Mouse (Mus musculus) left cerebral cortex, adult 2 months (tissue): ENCODE results near the gene Usp34. TPM values are rescaled to one million over a fixed set of nuclear protein-coding genes. Genes with fewer than 3 reads are reported as not detected.
"Not testable (repeated sequence)": the region's sequence is repeated elsewhere in the genome, so short reads cannot be mapped to it uniquely, and the experiment has no call there.

Experiments
- DNase-seq, 2 experiments: peaks; one replicate each; pipeline ENCODE4 v3.0.0; 2021 to 2022; ENCODE audit warnings: low spot score in 2 of 2, mixed read lengths in 1 of 2; ENCODE audit errors: extremely low spot score in 1 of 2
- H3K27ac ChIP-seq: fragments of 200-600 bp; 2 replicates; pipeline ENCODE4 v1.8.1; 2022
- H3K4me3 ChIP-seq: fragments of 200-600 bp; 2 replicates; pipeline ENCODE4 v1.8.1; 2022
- CTCF ChIP-seq: fragments of 200-600 bp; IDR thresholded peaks from 2 replicates; pipeline ENCODE4 v1.8.1; 2022; ENCODE audit warnings: antibody characterized with exemption, mild to moderate bottlenecking, moderate library complexity
- intact Hi-C: fragments of 180-260 bp; cut with DNase I; formaldehyde crosslinking; loops from one replicate; pipeline ENCODE4 v1.15.1; 2025
- total RNA-seq, 2 experiments: library from RNA; stranded (reverse); gene quantifications; 2 replicates each; pipeline ENCODE4 v1.2.3; 2021

Gene Usp34
- total RNA-seq, 2 experiments from 2014 or later: 98.6 to 102 TPM

DNA sequence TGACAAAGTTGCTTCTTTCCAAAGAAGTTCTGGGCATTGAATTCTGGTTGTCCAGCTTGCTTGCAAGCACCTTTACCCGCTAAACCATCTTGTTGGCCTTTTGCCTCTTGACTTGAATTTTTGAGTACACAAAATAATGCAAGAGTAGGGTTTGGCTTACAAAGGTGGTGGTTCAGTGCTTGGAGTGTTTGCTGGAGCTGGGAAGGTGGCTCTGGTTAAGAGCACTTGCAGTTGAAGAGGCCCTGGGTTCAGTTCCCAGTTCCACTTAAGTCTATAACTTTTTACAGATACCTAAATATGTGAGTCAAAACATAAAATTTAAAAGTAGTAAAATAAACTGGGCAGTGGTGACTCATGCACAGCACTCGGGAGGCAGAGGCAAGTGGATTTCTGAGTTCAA lies 8.4 kb upstream of the Usp34 start:
- H3K27ac ChIP-seq: no peak overlapping the region
- no peak for TF ChIP-seq CTCF
- intact Hi-C loops: no loop called here
- no peak overlapping the region for H3K4me3 ChIP-seq
- DNase-seq: no peak

DNA sequence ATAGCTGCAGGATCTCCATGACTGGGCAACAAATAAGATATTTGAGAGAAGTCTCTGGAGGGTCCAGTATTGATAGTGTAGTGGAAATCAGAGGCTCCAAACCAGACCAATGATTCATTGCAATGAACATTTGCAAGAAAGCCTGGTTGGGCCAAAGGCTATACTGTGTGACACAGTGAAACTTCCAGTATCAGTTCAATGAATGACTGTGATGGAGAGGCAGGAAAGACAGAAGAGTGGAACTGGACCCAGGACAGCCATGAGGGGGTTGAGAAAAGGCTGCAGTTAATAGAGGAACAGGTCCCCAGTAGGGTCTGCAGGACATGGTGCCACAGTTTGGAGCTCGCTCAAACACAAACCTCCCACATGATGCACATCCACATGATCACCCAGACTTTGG lies 6.8 kb upstream of the Usp34 start:
- DNase-seq: no peak
- Histone ChIP-seq H3K4me3 (no peak overlapping the region), H3K27ac (no peak overlapping the region)
- intact Hi-C loops: no loop called here
- no peak for TF ChIP-seq CTCF

DNA sequence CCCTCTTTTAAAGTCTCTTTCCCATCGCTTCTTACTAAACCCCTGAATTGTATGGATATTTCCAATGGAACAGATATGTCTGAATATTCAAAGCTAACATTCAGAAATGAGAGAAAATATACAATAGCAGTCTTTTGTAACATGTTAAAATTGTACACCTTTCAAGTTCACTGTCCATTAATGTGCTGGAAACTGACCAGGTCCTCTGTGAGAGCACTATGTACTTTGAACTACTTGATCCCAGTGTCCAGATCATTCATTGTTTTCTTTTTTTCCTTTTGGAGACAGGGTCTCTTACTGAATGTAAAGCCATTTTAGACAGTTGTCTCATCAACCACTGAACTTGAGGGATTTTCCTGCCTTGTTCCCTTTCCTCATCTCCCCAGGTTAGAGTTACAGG lies 3.6 kb upstream of the Usp34 start:
- intact Hi-C loops: no loop called here
- no peak overlapping the region for H3K27ac ChIP-seq
- DNase-seq: no peak
- no peak for TF ChIP-seq CTCF
- no peak overlapping the region for H3K4me3 ChIP-seq

DNA sequence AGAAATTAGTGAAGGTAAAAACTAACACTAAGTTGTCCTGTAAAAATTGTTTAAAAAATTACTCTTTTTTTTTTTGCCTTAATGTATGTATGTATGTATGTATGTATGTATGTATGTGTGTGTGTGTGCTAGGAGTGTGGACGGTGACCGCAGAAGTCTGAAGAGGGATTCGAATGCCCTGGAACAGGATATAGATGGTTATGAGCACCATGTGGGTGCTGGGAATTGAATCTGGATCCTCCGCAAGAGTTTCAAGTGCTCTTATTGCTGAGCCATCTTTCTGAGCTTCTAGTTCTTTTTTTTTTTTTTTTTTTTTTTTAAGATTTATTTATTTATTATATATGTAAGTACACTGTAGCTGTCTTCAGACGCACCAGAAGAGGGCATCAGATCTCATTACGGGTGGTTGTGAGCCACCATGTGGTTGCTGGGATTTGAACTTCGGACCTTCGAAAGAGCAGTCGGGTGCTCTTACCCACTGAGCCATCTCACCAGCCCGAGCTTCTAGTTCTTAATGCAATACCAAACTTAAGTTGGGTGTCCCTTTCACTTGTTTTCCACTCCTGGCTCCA lies 1.5 kb upstream of the Usp34 start:
- intact Hi-C loops: loop anchor here (5.0 kb wide), 1 partner anchor 327 kb away; the partner anchor contains the start of gene 0610010F05Rik
- peak; percentile 16 for TF ChIP-seq CTCF
- DNase-seq: not testable (repeated sequence)
- Histone ChIP-seq H3K4me3 (peak overlapping the region; percentile 92), H3K27ac (peak overlapping the region; percentile 99)

DNA sequence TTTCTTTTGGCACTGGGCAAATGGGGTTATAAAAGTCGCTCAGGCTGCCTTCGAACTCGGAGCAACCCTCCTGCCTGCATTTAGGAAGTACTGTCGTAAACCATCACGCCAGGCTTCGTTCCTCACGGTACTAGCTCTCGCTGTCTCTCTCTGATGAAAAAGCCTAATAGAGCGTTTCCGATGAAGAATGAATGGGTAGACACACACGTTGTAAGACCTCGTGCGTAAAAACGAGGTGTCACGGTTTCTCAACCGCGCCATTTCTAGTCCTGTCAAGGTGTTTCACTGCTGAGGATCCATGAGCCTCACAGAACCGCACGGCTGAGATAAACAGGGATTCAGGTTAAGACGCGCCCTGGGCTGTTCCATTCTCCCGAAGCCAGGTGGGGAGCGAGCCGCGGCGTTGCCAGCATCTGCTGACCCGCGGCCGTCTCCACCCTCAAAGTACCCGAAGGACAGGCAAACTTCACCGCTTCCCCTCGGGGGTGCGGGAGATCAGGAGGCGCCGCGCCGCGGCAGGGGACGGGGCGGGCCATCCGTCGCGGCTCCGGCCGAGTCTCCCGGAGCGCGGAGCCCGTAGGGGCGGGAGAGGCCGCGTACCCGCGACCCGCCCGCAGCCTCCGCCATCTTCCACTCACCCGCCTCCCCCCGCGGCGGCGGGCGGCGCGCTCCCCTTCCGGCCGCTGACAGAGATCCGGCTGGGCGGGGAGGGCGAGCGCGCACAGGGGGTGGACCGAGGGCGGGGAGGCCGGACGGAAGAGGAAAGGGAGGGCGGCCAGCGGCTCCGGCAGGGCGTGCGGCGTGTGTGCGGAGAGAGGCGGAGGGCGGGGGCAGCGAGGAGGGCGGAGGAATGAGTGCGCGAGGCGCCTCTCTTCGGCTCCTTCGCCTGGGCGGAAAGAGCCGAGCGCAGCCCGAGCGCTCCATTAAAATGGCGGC lies 754 bp upstream of the Usp34 start:
- H3K27ac ChIP-seq: peak overlapping the region; percentile 99
- DNase-seq: peak; percentile 94 to 97
- TF ChIP-seq CTCF: no peak; the same call in 1 of the 2 replicates
- intact Hi-C loops: loop anchor here (1.0 to 5.0 kb wide), 2 partner anchors 49 to 326 kb away; partner anchors contain the start of gene 0610010F05Rik
- H3K4me3 ChIP-seq: peak overlapping the region; percentile 92

DNA sequence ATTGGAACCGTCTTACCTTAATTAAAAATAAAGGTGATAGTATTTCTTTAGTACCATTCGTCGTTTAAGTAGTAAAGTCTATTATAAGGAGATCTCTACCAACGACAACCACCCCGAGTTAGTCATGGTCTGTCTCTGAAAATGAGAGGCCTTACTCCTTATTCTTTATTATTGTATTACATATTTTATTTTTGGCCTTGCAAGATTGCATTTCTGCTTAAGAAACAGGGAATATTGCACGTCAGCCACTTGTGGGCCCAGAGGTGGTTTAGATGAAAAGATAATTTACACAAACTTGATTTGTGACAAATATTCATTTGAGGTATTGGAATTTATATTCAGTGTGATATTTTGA lies 848 bp downstream of the Usp34 start:
- Histone ChIP-seq H3K27ac (peak overlapping the region; percentile 99), H3K4me3 (peak overlapping the region; percentile 92)
- intact Hi-C loops: loop anchor here (5.0 kb wide), 1 partner anchor 325 kb away; the partner anchor contains the start of gene 0610010F05Rik
- no peak for TF ChIP-seq CTCF
- DNase-seq: no peak

DNA sequence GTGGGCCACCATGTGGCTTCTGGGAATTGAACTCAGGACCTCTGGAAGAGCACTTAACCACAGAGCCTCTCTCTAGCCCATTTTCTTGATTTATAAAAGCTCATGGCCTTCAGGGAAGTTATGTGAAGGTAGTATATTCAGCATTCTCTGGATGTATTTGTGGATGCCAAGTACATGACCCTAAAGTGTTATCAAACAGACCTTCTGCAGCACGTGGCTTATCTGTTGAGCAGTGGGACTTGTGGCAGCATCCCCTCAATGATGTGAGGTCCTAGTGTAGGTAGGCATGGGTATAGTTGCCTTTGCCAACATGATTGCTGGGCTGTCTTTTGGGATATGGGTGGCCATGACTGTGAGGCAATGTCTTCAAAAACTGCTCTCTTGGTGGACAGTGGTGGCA lies 6.8 kb downstream of the Usp34 start:
- Histone ChIP-seq H3K27ac (no peak overlapping the region), H3K4me3 (no peak overlapping the region)
- no peak for DNase-seq
- no peak for TF ChIP-seq CTCF
- intact Hi-C loops: no loop called here

DNA sequence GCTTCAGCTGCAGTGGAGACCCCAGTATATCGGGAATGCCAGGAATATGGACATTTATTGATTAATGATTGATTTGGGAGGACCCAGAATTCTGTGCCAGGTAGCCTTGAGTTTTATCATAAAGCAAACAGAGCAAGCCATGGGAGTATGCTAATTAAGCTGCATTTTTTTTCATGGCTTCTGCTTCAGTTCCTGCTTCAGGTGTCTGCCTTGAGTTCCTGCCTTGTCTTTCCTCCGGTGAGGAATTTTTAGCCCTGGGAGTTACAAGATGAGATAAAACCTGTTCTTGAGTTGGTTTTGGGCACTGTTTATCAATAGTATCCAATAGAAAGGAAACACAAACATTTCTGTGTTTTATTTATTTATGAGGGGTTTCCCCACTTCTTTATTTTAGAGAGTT lies 22.7 kb downstream of the Usp34 start:
- no peak for TF ChIP-seq CTCF
- Histone ChIP-seq H3K4me3 (no peak overlapping the region), H3K27ac (no peak overlapping the region)
- intact Hi-C loops: no loop called here
- DNase-seq: no peak

DNA sequence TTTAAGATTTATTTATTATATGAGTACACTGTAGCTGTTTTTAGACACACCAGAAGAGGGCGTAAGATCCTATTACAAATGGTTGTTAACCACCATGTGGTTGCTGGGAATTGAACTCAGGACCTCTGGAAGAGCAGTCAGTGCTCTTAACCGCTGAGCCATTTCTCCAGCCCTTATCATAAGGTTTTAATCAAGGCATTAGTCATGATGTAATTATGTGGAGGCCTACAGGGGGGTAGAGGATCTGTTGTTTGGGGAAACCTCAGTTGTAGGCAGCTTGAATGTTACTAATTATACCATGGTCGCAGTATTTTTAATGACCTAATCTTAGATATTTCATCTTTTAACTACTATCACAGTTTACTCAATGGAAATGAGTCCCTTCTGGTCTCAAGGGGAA lies 25.4 kb downstream of the Usp34 start:
- intact Hi-C loops: no loop called here
- no peak for DNase-seq
- no peak overlapping the region for H3K27ac ChIP-seq
- no peak overlapping the region for H3K4me3 ChIP-seq
- TF ChIP-seq CTCF: no peak

DNA sequence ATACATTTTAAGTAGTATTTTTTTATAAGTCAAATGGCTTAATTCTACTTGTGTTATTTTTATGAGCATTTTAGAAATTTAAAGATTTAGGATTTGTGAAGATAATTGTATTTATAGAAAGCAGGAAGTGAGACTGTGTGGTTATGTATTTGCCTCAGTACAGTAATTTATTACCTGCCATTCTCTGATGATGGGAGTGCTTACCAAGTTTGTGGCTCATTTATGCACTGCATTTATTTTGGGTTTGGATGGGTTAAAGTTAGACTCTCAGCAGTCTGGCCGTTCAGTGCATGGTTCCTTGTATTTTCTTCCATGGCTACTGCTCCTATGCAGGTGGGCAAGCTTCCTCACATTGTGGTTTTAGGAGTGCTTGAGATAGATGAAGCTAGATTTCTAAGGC lies 28.5 kb downstream of the Usp34 start:
- H3K4me3 ChIP-seq: no peak overlapping the region
- DNase-seq: no peak
- H3K27ac ChIP-seq: no peak overlapping the region
- intact Hi-C loops: no loop called here
- no peak for TF ChIP-seq CTCF

DNA sequence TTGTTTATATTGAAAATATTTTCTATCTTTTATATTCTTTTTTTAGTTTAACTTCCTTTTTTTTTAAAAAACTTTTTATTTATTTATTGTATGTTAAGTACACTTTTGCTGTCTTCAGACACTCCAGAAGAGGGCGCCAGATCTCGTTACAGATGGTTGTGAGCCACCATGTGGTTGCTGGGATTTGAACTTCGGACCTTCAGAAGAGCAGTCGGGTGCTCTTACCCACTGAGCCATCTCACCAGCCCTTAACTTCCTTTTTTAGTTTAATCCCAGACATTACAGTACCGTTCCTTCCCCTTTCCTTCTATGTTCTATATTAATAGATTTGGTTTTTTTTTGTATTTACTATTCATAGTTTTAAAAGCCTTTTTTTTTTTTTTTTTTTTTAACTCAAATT lies 50.5 kb downstream of the Usp34 start:
- H3K4me3 ChIP-seq, H3K27ac ChIP-seq, DNase-seq, intact Hi-C loops: not testable (repeated sequence)
- peak; percentile 36 for TF ChIP-seq CTCF

DNA sequence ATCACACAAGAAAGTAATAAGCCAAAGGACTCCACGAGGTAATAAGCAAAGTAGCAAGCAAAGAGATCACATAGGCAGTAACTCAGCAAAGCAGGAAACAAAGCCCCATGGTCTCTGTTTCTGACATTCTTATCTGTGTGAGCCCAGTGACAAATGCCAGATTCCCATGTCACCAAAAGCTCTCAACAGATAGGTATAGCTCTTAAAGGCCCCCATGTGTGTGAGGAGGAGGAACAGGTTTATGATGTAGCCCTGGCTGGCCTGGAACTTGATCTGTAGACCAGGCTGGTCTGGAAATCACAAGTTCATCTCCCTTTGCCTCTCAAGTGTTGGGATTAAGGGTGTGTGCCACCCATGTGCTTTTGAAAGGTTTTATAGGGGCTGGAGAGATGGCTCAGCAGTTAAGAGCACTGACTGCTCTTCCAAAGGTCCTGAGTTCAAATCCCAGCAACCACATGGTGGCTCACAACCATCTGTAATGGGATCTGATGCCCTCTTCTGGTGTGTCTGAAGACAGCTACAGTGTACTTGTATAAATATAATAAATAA lies 53.1 kb downstream of the Usp34 start:
- H3K4me3 ChIP-seq, H3K27ac ChIP-seq, intact Hi-C loops, DNase-seq: not testable (repeated sequence)
